ENCODE assay signal across 14 mouse cellular contexts in the genomic region with DNA sequence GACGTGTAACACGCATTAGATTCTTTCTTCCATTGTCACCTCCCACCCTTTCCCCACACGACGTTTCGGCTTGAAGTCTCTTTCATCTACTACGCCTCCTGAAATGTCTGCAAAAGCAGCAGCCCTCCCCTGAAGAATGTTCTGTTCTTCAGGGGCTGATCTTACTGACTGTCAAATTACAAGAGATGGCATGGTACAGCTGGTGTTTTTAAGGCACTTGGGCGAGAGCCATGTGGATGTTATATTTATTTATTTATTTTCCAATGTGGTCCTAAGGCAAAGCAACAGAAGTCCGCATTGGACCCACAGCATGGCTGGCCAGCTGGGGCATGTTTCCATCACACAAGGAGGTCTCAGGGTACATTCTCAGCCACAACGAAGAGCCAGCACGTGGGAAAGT.
DNase-seq lines count a peak whose midpoint lies in the region; ATAC-seq and TF ChIP-seq lines count a peak whose summit lies in the region.
"Had no signal": no experiment of that assay in that cellular context is flagged by ENCODE, and none has a peak within 500 bp of the region (broad histone marks: within the 10 kb centered on the region; RNA-seq: fewer than 3 reads in every experiment).

No protein-coding gene starts in this region.

- no peaks in the 10 kb centered on the region for H3K9me3 ChIP-seq in forebrain, postnatal 0 days (ENCODE audit: low read length)
- no peaks in the 10 kb centered on the region for H3K9me3 ChIP-seq in forebrain, embryonic 16.5 days (ENCODE audit: control insufficient read depth, low read length)
- H3K9me3 ChIP-seq in stomach, embryonic 14.5 days (ENCODE audit: control insufficient read depth, low read depth, low read length) = no peaks in the 10 kb centered on the region
- H3K9me3 ChIP-seq in stomach, postnatal 0 days (ENCODE audit: control insufficient read depth, low read length) = no peaks in the 10 kb centered on the region
- H3K9me3 ChIP-seq in hindbrain, embryonic 11.5 days (ENCODE audit: control insufficient read depth, low read length) = no peaks in the 10 kb centered on the region
- H3K9me3 ChIP-seq: hindbrain, embryonic 10.5 days; limb, embryonic 12.5 days; midbrain, embryonic 12.5 days had no signal

- WGBS in forebrain, postnatal 0 days = 75% methylated on average over 10 of the region's 10 CpGs
- 77% methylated on average over 10 of the region's 10 CpGs for WGBS in forebrain, embryonic 16.5 days
- WGBS in stomach, embryonic 14.5 days = 43% methylated on average over 10 of the region's 10 CpGs
- WGBS in stomach, postnatal 0 days = 63% methylated on average over 10 of the region's 10 CpGs
- 82% methylated on average over 10 of the region's 10 CpGs for WGBS in hindbrain, embryonic 11.5 days

- no peak overlapping the region for H3K4me3 ChIP-seq in forebrain, postnatal 0 days (ENCODE audit: low read depth, low read length)
- H3K4me3 ChIP-seq in forebrain, embryonic 16.5 days (replicated peaks; ENCODE audit: low read length) = no peak overlapping the region
- H3K4me3 ChIP-seq in stomach, embryonic 14.5 days (ENCODE audit: low read depth, low read length) = no peak overlapping the region
- H3K4me3 ChIP-seq in stomach, postnatal 0 days (ENCODE audit: low read depth, low read length) = no peak overlapping the region
- no peak overlapping the region for H3K4me3 ChIP-seq in hindbrain, embryonic 11.5 days (ENCODE audit: low read depth, low read length)
- H3K4me3 ChIP-seq: hindbrain, embryonic 10.5 days; limb, embryonic 12.5 days; midbrain, embryonic 12.5 days had no signal

- no peak overlapping the region for H3K4me2 ChIP-seq in forebrain, postnatal 0 days (ENCODE audit: low read depth)
- no peak overlapping the region for H3K4me2 ChIP-seq in forebrain, embryonic 16.5 days (ENCODE audit: low read length)
- no peak overlapping the region for H3K4me2 ChIP-seq in stomach, embryonic 14.5 days (replicated peaks; ENCODE audit: low read depth, low read length)
- H3K4me2 ChIP-seq in stomach, postnatal 0 days (replicated peaks; ENCODE audit: low read depth) = no peak overlapping the region
- no peak overlapping the region for H3K4me2 ChIP-seq in hindbrain, embryonic 11.5 days (replicated peaks; ENCODE audit: low read depth, low read length)
- H3K4me2 ChIP-seq: limb, embryonic 12.5 days; midbrain, embryonic 12.5 days had no signal

- H3K9ac ChIP-seq in forebrain, postnatal 0 days = no peak overlapping the region
- no peak overlapping the region for H3K9ac ChIP-seq in forebrain, embryonic 16.5 days (replicated peaks; ENCODE audit: low read depth, low read length)
- no peak overlapping the region for H3K9ac ChIP-seq in stomach, embryonic 14.5 days (replicated peaks; ENCODE audit: low read depth, low read length)
- H3K9ac ChIP-seq in stomach, postnatal 0 days (ENCODE audit: low read length) = no peak overlapping the region
- H3K9ac ChIP-seq in hindbrain, embryonic 11.5 days (ENCODE audit: low read depth, low read length) = no peak overlapping the region
- H3K9ac ChIP-seq: limb, embryonic 12.5 days; midbrain, embryonic 12.5 days had no signal

- H3K36me3 ChIP-seq in forebrain, postnatal 0 days (ENCODE audit: insufficient read depth) = no peaks in the 10 kb centered on the region
- H3K36me3 ChIP-seq in forebrain, embryonic 16.5 days (ENCODE audit: control insufficient read depth, insufficient read depth) = no peaks in the 10 kb centered on the region
- H3K36me3 ChIP-seq in stomach, embryonic 14.5 days (ENCODE audit: control insufficient read depth, insufficient read depth, low read length) = no peaks in the 10 kb centered on the region
- no peaks in the 10 kb centered on the region for H3K36me3 ChIP-seq in stomach, postnatal 0 days (ENCODE audit: control insufficient read depth, insufficient read depth, low read length)
- no peaks in the 10 kb centered on the region for H3K36me3 ChIP-seq in hindbrain, embryonic 11.5 days (ENCODE audit: control insufficient read depth, insufficient read depth, low read length)
- H3K36me3 ChIP-seq: G1E; hindbrain, embryonic 10.5 days; limb, embryonic 12.5 days; midbrain, embryonic 12.5 days had no signal

- peak; percentile 38; the same call in 1 of the 2 replicates for ATAC-seq in forebrain, postnatal 0 days
- ATAC-seq in forebrain, embryonic 16.5 days = no peak
- peak; percentile 42; the same call in 1 of the 2 replicates for ATAC-seq in stomach, embryonic 14.5 days (ENCODE audit: insufficient number of reproducible peaks, insufficient read depth, low FRiP score, low read depth)
- no peak for ATAC-seq in stomach, postnatal 0 days (ENCODE audit: low FRiP score, low TSS enrichment)
- no peak for ATAC-seq in hindbrain, embryonic 11.5 days (ENCODE audit: low FRiP score)

- no peak for TF ChIP-seq EP300 in stomach, postnatal 0 days (optimal IDR thresholded peaks at IDR 0.05)

- DNase-seq in forebrain, postnatal 0 days = peak; percentile 14
- DNase-seq in stomach, postnatal 0 days (ENCODE audit: low spot score) = no peak
- DNase-seq in left cerebral cortex, postnatal 25 days (ENCODE audit: low spot score in 2 of 2) = peak; percentile 18 to 65
- DNase-seq in telencephalon, adult 2 months (ENCODE audit: low read depth, low spot score) = peak; percentile 68
- no peak for DNase-seq in gastrocnemius, adult 18-20 months (ENCODE audit: low spot score)
- DNase-seq in hindbrain, embryonic 11.5 days (ENCODE audit: low spot score) = no peak
- DNase-seq: adrenal gland, postnatal 14 days; cerebellum, adult 8-10 months had no signal

- intact Hi-C loops in left cerebral cortex, postnatal 25 days (cut with DNase I) = no loop called here

- H3K27me3 ChIP-seq in forebrain, postnatal 0 days (ENCODE audit: insufficient read depth, low read length) = peaks cover 16% of the 10 kb centered on the region
- peaks cover 23% of the 10 kb centered on the region for H3K27me3 ChIP-seq in forebrain, embryonic 16.5 days (replicated peaks; ENCODE audit: control insufficient read depth, insufficient read depth, low read length)
- H3K27me3 ChIP-seq in stomach, embryonic 14.5 days (ENCODE audit: control insufficient read depth, insufficient read depth, low read length) = no peaks in the 10 kb centered on the region
- no peaks in the 10 kb centered on the region for H3K27me3 ChIP-seq in stomach, postnatal 0 days (ENCODE audit: control insufficient read depth, insufficient read depth, low read length)
- H3K27me3 ChIP-seq in hindbrain, embryonic 11.5 days (ENCODE audit: control insufficient read depth, insufficient read depth, low read length) = no peaks in the 10 kb centered on the region
- H3K27me3 ChIP-seq: limb, embryonic 12.5 days had no signal

- no peaks in the 10 kb centered on the region for H3K4me1 ChIP-seq in forebrain, postnatal 0 days (ENCODE audit: insufficient read depth)
- H3K4me1 ChIP-seq in forebrain, embryonic 16.5 days (replicated peaks; ENCODE audit: control insufficient read depth, insufficient read depth, low read length) = peaks cover 2% of the 10 kb centered on the region
- peaks cover 8% of the 10 kb centered on the region for H3K4me1 ChIP-seq in stomach, embryonic 14.5 days (ENCODE audit: control insufficient read depth, insufficient read depth, low read length)
- peaks cover 1% of the 10 kb centered on the region; the same call in 1 of the 2 replicates for H3K4me1 ChIP-seq in stomach, postnatal 0 days (replicated peaks; ENCODE audit: control insufficient read depth, insufficient read depth)
- no peaks in the 10 kb centered on the region for H3K4me1 ChIP-seq in hindbrain, embryonic 11.5 days (replicated peaks; ENCODE audit: control insufficient read depth, insufficient read depth, low read length)

- no peak overlapping the region for H3K27ac ChIP-seq in forebrain, postnatal 0 days (ENCODE audit: low read depth, low read length)
- H3K27ac ChIP-seq in forebrain, embryonic 16.5 days (ENCODE audit: low read length) = no peak overlapping the region
- no peak overlapping the region for H3K27ac ChIP-seq in stomach, embryonic 14.5 days (ENCODE audit: low read length)
- H3K27ac ChIP-seq in stomach, postnatal 0 days (replicated peaks) = no peak overlapping the region
- no peak overlapping the region for H3K27ac ChIP-seq in hindbrain, embryonic 11.5 days (ENCODE audit: low read depth, low read length)
- H3K27ac ChIP-seq: hindbrain, embryonic 10.5 days; limb, embryonic 12.5 days; midbrain, embryonic 12.5 days had no signal

- TF ChIP-seq CTCF in forebrain, postnatal 0 days (IDR thresholded peaks at IDR 0.05; ENCODE audit: low read depth) = no peak
- no peak for TF ChIP-seq CTCF in stomach, postnatal 0 days (IDR thresholded peaks at IDR 0.05; ENCODE audit: low read depth)

Comparison
In these comparisons a context has a peak if more than half of its experiments do, and no peak if none do; other contexts are left out.
1. ATAC-seq: peak in forebrain, postnatal 0 days (single experiment) and stomach, embryonic 14.5 days (single experiment); none in forebrain, embryonic 16.5 days (single experiment), stomach, postnatal 0 days (single experiment) and hindbrain, embryonic 11.5 days (single experiment).
2. DNase-seq: peak in forebrain, postnatal 0 days (single experiment), left cerebral cortex, postnatal 25 days (2 of 2) and telencephalon, adult 2 months (single experiment); none in stomach, postnatal 0 days (single experiment), gastrocnemius, adult 18-20 months (single experiment) and hindbrain, embryonic 11.5 days (single experiment).